Mouse (Mus musculus) left cerebral cortex, postnatal 25 days (tissue): ENCODE measurements around the gene Pgf. TPM values are rescaled to one million over a fixed set of nuclear protein-coding genes. Genes with fewer than 3 reads are reported as not detected.
A peak's percentile ranks its signal among the peaks of the same experiment; 100 is the strongest.

Experiments
- DNase-seq, 2 experiments: peaks; one replicate each; pipeline ENCODE4 v3.0.0; 2022; ENCODE audit warnings: low spot score in 2 of 2, mixed read lengths in 1 of 2
- intact Hi-C: fragments of 180-260 bp; cut with DNase I; formaldehyde crosslinking; loops from one replicate; pipeline ENCODE4 v1.15.1; 2025
- total RNA-seq, 2 experiments: library from RNA; stranded (reverse); gene quantifications; 2 replicates each; pipeline ENCODE4 v1.2.3; 2021

Gene Pgf
- 1 to 10 TPM; 1.7 to 2.8 TPM for total RNA-seq

GRCm38 (mm10) chr12:85177740-85178239 is at the start of gene Pgf:
Pgf (minus strand) TSS chr12:85177790.
- DNase-seq = no peak
- intact Hi-C loops = no loop called here

DNA sequence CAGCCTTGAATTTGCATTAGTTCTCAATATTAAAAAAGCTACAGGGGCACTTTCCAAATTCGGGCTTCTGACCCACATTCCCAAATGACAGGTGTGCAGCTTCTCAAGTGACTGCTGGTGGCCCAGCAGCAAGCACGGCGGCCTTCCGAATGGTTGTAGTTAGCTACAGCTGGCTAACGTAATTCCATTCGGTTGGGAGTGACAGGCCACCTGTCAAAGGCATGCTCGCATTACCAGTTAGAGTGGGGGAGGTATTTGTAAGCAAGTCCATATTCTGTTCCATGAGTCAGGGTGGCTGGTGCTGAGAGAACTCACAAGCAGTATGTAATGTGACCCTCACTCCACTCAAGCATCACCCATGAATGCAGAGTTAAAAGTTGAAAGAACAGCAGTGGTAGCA is 49.6 kb upstream of the Pgf start:
- intact Hi-C loops = no loop called here
- no peak for DNase-seq

GRCm38 (mm10) chr12:85219905-85220290 is 42.3 kb upstream of the Pgf start:
- intact Hi-C loops = loop anchor here (1.0 kb wide), 1 partner anchor 51 kb away; no protein-coding TSS in a partner anchor
- no peak for DNase-seq

DNA sequence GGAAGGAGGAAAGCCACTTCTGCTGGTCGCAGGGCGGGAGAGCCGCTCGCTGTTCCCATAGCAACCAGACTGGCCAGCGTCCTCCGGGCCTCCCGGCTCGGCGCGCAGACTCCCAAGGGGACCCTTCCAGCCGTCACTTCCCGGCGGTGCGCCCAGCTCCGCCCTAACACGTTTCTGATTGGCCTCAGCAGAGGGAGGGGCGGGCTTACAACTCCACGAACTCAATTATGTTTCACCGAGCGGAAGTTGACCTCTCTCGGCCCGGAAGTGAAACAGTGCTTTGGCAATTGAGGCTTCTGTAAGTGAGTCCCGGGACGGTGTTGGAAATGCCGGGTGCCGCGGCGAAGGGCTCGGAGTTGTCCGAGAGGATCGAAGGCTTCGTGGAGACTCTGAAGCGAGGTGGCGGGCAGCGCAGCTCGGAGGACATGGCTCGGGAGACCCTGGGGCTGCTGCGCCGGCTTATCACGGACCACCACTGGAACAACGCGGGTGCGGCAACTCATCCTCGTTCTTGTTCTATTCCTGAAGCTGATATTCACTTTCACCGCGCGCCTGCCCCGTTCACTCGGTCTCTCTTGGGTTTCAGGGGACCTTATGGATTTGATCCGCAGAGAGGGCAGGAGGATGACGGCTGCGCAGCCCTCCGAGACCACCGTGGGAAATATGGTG is 41.8 kb upstream of the Pgf start, which contains the start of gene Eif2b2:
Gene Eif2b2, plus strand, starts transcription at position 246 of the 669 bp plus-strand sequence.
- DNase-seq = peak; percentile 98 to 100
- intact Hi-C loops = loop anchor here (1.0 kb wide), 1 partner anchor 50 kb away; no protein-coding TSS in a partner anchor

DNA sequence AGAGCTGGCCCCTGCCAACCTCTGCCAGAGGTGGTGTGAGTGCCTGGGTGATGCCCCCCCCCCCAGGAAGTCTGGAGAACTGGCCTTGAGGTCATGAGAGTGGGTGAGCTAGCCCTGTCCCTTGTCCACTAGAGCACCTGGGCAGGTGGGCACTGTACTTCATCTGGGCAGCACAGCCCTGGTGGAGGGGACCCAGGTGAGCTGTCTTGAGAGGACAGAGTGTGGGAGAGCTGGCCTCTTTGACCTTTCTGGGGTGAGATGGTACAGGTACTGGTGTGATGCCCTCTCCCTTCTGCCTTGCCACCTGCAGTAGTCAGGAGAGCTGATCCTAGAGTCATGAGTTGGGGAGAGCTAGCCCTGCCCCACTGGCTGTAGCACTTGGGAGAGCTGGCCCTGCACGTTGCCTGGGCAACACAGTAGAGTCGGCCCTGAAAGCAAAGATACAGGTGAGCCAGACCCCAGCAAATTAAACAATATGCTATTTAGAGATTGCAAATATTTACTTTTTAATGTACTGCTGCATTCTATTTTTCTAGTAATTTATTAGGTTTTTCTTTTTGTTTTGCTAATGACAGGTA is 40.2 kb upstream of the Pgf start:
- DNase-seq = no peak
- intact Hi-C loops = no loop called here

DNA sequence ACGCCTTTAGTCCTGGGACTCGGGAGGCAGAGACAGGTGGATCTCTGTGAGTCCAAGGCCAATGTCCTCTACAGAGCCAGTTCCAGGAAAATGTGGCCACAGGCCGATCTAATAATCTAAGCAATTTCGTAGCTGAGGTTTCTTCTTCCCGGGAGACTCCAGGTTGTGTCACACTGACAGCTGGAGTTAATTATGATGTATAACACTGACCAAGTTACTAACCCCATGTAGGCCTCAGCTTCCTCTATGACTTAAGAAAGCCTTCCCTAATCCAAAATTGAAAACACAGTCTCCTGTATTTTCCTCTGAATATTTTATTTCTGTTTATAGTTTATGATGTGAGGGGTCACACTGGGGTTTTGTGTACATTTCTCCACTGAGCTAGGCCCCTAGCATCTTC is 37.4 kb upstream of the Pgf start:
- intact Hi-C loops = no loop called here
- DNase-seq = no peak

DNA sequence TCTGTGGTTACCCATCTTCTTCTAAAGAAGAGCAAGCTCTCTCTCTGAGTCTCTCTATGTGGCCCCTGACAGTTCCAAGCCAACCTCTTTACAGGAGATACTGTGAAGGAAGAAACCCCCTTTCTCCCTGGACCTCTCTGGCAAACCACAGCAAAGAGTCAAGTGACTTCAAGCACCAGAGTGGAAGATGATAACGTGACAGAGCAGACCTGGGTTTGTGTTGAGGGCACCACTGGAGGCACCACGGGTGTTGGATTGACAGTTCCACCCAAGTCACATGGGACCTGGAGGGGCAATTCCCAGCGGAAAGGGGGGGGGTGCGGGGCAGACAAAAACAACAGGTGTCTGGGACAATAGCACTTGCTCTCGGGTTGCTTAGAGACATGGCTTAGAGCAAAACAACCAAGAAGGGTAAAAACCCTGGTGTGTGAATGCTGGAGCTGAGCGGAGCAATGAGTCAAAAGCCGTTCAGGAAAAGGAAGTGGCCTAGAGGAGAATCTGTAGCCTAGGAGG is 31.2 kb upstream of the Pgf start:
- intact Hi-C loops = no loop called here

GRCm38 (mm10) chr12:85205425-85205824 is 27.8 kb upstream of the Pgf start:
- intact Hi-C loops = no loop called here
- DNase-seq = no peak

More for the DNA sequence above, 31.2 kb upstream of the Pgf start:
- DNase-seq = no peak

- intact Hi-C loops = no loop called here
- no peak for DNase-seq
These were observed 26.5 kb upstream of the Pgf start for GRCm38 (mm10) chr12:85204105-85204504.

GRCm38 (mm10) chr12:85203699-85204098 is 26.1 kb upstream of the Pgf start:
- intact Hi-C loops = no loop called here
- DNase-seq = no peak

DNA sequence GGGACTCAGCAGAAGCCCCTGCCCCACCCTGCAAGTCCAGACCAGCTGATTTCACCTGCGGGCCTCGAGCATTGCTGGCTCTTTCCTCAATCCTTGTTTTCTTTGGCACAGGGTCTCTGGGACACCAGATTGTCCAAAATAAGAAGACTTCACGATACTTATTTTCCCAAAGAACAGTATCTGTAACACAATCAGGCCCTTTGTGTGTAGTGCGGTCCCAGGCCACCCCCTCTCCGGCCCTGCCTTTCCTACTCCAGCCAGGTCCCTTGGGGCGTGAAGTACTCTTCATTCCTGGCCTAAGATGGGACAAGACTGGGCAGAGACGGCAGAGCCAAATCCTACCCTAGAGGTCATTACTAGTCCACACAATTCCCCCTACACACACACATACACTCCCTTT is 24.6 kb upstream of the Pgf start:
- DNase-seq = no peak
- intact Hi-C loops = no loop called here

- DNase-seq = no peak
- intact Hi-C loops = no loop called here
These were observed 24.2 kb upstream of the Pgf start for GRCm38 (mm10) chr12:85201830-85202147.

- intact Hi-C loops = no loop called here
- no peak for DNase-seq
These were observed 23.6 kb upstream of the Pgf start for GRCm38 (mm10) chr12:85200929-85201829.

GRCm38 (mm10) chr12:85199954-85200353 is 22.4 kb upstream of the Pgf start:
- intact Hi-C loops = no loop called here
- DNase-seq = no peak

DNA sequence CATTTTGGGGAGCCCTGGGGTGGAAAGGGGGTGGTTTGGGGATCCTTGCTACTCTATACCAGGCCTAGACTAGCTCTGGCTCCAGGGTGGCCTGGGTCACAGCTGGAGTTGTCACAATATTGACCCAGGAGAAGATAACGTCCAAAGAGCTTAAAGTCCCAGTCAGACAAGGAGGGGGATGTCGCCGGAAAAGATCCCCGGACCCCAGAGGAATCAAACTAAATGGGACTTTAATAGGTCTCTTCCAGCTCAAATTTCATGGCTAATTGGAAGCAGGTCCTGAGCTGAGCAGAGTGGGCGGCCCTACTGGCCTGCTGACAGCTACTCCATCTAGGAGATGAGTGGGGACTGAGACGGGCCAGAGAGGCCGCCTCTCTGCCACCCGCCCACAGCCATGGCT is 20.3 kb upstream of the Pgf start:
- intact Hi-C loops = no loop called here
- DNase-seq = no peak

- intact Hi-C loops = no loop called here
- no peak for DNase-seq
These were observed 19.8 kb upstream of the Pgf start for GRCm38 (mm10) chr12:85197371-85197770.

GRCm38 (mm10) chr12:85196191-85196590 is 18.6 kb upstream of the Pgf start:
- intact Hi-C loops = no loop called here
- DNase-seq = no peak

- intact Hi-C loops = no loop called here
- DNase-seq = no peak
These were observed 17.5 kb upstream of the Pgf start for GRCm38 (mm10) chr12:85195086-85195485.

GRCm38 (mm10) chr12:85194623-85195018 is 17.0 kb upstream of the Pgf start:
- intact Hi-C loops = no loop called here
- DNase-seq = peak in 1 of 2 experiments; percentile 31

DNA sequence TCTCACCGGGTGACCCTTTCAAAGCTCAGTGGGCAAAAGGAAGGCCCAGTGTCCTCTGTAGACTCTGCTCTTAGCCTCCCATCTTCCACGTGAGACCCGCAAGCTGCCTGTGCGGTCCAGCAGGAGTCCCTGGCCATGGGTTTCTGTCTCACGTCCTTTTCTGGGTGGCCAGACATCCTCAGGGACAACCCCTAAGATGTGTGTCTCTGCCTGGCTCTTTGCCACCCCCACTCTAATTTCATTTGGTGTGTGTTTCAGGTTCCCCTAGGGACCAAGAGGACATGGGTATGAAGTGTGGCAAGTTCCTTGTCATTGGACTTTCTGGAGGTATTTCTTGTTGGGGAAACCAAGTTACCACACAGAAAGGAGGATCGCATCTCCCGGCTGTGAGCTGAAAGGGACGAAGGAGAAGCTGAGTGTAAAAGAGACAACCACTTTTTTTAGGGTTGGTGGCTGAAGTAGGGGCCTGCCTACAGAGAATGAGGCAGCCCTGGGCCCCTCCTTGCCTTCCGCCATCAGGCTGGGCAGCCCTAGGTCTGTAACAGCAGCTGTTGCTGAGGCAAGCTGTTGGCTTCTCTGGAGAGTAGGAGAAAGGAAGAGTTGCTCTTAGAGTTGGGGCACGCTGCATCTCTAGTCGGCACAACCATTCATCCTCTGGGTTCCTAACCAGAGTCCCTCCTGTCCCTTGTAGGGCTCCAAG is 16.5 kb upstream of the Pgf start:
- intact Hi-C loops = no loop called here
- DNase-seq = no peak
